Mouse (Mus musculus) stomach, adult 2 months (tissue): Measurements from ENCODE around the gene Cwh43. TPM values are rescaled to one million over a fixed set of nuclear protein-coding genes. Genes with fewer than 3 reads are reported as not detected.

Experiments used
- polyA plus RNA-seq: library from polyadenylated mRNA; depleted of rRNA; stranded (reverse); fragments of >200 nt; gene quantifications from 2 replicates; pipeline ENCODE4 v1.2.3, GENCODE M21; 2012; rRNA removed

The Cwh43 gene
- 28.8 and 35.2 TPM in 2 replicates for polyA plus RNA-seq

GRCm38 (mm10) chr5:73405981-73406722 lies at the start of gene Cwh43:
Cwh43 (plus strand) TSS chr5:73406075.

GRCm38 (mm10) chr5:73480700-73481099 lies 74.8 kb downstream of the Cwh43 start, which contains the start of gene Dcun1d4:
Dcun1d4 (plus strand) TSS chr5:73481000.

Other genes starting within 250 kb of the Cwh43 start
- 18.1 and 32.8 TPM in 2 replicates for gene Fryl, start 149.5 kb upstream of the Cwh43 start, polyA plus RNA-seq
- gene Ociad1, start 113.3 kb upstream of the Cwh43 start, polyA plus RNA-seq, result 25.5 and 29.9 TPM in 2 replicates
- gene Ociad2, start 65.0 kb upstream of the Cwh43 start, polyA plus RNA-seq, result 2.8 and 3.0 TPM in 2 replicates
- gene Dcun1d4, start 74.9 kb downstream of the Cwh43 start, polyA plus RNA-seq, result 0.48 and 0.74 TPM in 2 replicates
- gene Lrrc66, start 226.5 kb downstream of the Cwh43 start, polyA plus RNA-seq, result 0.79 and 0.96 TPM in 2 replicates
- 1.5 and 2.0 TPM in 2 replicates for gene Sgcb, start 241.7 kb downstream of the Cwh43 start, polyA plus RNA-seq
- gene Spata18, start 245.3 kb downstream of the Cwh43 start, polyA plus RNA-seq, result 0.04 and 0.21 TPM in 2 replicates